Comparison of ENCODE assay signal across 19 mouse cellular contexts in genomic region chr5:14953587-14953986, GRCm38 (mm10). TPM values are rescaled to one million over a fixed set of nuclear protein-coding genes. Genes with fewer than 3 reads are reported as not detected.
"Had no signal": no experiment of that assay in that cellular context is flagged by ENCODE, and none has a peak within 500 bp of the region (broad histone marks: within the 10 kb centered on the region; RNA-seq: fewer than 3 reads in every experiment).

No protein-coding gene starts in this region.

RNA-seq across cellular contexts. Expression of gene Speer4e, which starts 15.4 kb away (rescaled TPM):
- polyA plus RNA-seq: cerebellum, adult 2 months; embryonic facial prominence, embryonic 10.5 days; embryonic facial prominence, embryonic 11.5 days; embryonic facial prominence, embryonic 12.5 days; embryonic facial prominence, embryonic 13.5 days; embryonic facial prominence, embryonic 14.5 days; embryonic facial prominence, embryonic 15.5 days; erythroblast, embryonic 14.5 days; forebrain, embryonic 10.5 days; forebrain, embryonic 11.5 days; forebrain, embryonic 12.5 days; forebrain, embryonic 13.5 days; forebrain, embryonic 14.5 days; forebrain, embryonic 15.5 days; forebrain, embryonic 16.5 days; forebrain, postnatal 0 days; frontal cortex, adult 2 months; gonadal fat pad, adult 2 months; heart, adult 2 months had no signal

RNA-seq across cellular contexts. Expression of gene Gm10354, which starts 25.1 kb away (rescaled TPM):
- polyA plus RNA-seq: cerebellum, adult 2 months; embryonic facial prominence, embryonic 10.5 days; embryonic facial prominence, embryonic 11.5 days; embryonic facial prominence, embryonic 12.5 days; embryonic facial prominence, embryonic 13.5 days; embryonic facial prominence, embryonic 14.5 days; embryonic facial prominence, embryonic 15.5 days; erythroblast, embryonic 14.5 days; forebrain, embryonic 10.5 days; forebrain, embryonic 11.5 days; forebrain, embryonic 12.5 days; forebrain, embryonic 13.5 days; forebrain, embryonic 14.5 days; forebrain, embryonic 15.5 days; forebrain, embryonic 16.5 days; forebrain, postnatal 0 days; frontal cortex, adult 2 months; gonadal fat pad, adult 2 months; heart, adult 2 months had no signal

RNA-seq across cellular contexts. Expression of gene Gm9758, which starts 38.9 kb away (rescaled TPM):
- polyA plus RNA-seq: cerebellum, adult 2 months; embryonic facial prominence, embryonic 10.5 days; embryonic facial prominence, embryonic 11.5 days; embryonic facial prominence, embryonic 12.5 days; embryonic facial prominence, embryonic 13.5 days; embryonic facial prominence, embryonic 14.5 days; embryonic facial prominence, embryonic 15.5 days; erythroblast, embryonic 14.5 days; forebrain, embryonic 10.5 days; forebrain, embryonic 11.5 days; forebrain, embryonic 12.5 days; forebrain, embryonic 13.5 days; forebrain, embryonic 14.5 days; forebrain, embryonic 15.5 days; forebrain, embryonic 16.5 days; forebrain, postnatal 0 days; frontal cortex, adult 2 months; gonadal fat pad, adult 2 months; heart, adult 2 months had no signal
